Mouse (Mus musculus): ENCODE measurements at regions not wholly inside any gene's neighbourhood (a gene's known extent, or its start where the extent isn't known, plus 50 kb on each side); places are given as distances from the start of the nearest gene placed in this dataset.

DNA sequence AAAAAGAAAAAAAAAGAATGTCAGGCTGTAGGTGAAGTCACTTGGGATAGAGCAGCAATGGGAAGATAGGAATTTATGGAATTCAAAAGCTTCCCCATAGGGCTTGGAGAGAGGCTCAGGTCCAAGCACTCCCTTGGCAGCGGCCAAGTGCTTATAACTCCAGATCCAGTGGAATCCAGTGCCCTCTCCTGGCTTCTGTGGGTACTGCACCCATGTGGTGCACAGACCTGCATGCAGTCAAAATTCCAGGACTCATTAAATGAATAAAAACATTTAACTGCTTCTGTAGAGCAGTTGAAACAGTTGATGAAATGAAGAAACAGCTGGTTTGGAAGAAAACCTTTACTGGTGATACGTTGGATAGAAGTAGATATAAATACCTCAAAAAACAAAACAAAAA lies 127.6 kb upstream of the Foxn2 start:
- DNase-seq (ENCODE audit: low spot score) (no peak), ATAC-seq (ENCODE audit: low read depth) (no peak)
- Histone ChIP-seq H3K9me3 (ENCODE audit: control insufficient read depth, low read length) (no peaks in the 10 kb centered on the region), H3K27ac (replicated peaks; ENCODE audit: low read depth, low read length) (no peak overlapping the region), H3K27me3 (replicated peaks; ENCODE audit: control insufficient read depth, insufficient read depth, low read length) (no peaks in the 10 kb centered on the region), H3K4me2 (ENCODE audit: low read depth, low read length) (no peak overlapping the region), H3K4me1 (ENCODE audit: control insufficient read depth, insufficient read depth, low read length) (no peaks in the 10 kb centered on the region), H3K4me3 (ENCODE audit: low read depth, low read length) (no peak overlapping the region), H3K36me3 (ENCODE audit: control insufficient read depth, insufficient read depth, low read length) (no peaks in the 10 kb centered on the region), H3K9ac (ENCODE audit: low read depth, low read length) (no peak overlapping the region)
- 89% methylated on average over 2 of the region's 2 CpGs for WGBS

DNA sequence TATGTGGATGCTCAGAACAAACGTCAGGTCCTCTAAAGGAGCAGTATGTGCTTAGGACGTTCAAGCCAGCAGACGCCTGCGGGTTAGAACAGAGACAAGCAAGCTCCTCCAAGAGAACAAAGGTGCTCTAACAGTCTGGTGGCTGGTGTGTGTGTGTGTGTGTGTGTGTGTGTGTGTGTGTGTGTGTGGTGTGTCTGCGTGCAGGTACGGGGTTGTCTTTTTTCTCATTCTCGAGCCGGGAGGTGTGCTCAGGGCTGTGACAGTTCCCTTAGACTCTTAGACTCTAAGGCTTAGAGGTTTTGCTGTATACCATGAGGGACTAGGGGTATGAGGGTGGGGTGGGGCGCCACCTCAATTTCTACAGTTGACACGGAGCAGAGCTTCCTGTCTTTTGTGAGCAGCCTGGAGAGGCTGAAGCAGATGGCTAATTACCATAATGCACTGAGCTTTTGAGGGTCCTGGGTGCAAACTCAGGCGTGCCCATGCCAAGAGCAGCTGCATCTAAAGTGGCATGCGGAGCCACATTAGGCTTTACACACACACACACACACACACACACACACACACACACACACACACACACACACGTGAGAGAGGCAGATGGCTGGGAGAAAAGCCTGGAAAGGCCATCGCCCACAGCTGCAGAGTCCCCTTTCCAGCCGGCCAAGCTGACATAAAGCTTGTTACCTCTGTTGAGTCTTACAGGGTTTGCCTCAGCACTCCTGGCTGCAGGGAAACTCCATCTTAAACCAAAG lies 124.1 kb upstream of the Foxn2 start:
- no peak overlapping the region for H3K4me2 ChIP-seq (ENCODE audit: low read depth, low read length)
- no peaks in the 10 kb centered on the region for H3K36me3 ChIP-seq (ENCODE audit: control insufficient read depth, insufficient read depth, low read length)
- no peak overlapping the region for H3K27ac ChIP-seq (replicated peaks; ENCODE audit: low read depth, low read length)
- ATAC-seq (ENCODE audit: low read depth) (peak; percentile 47; the same call in 1 of the 2 replicates), DNase-seq (ENCODE audit: low spot score) (peak; percentile 23)
- H3K9ac ChIP-seq (ENCODE audit: low read depth, low read length), result no peak overlapping the region
- H3K4me1 ChIP-seq (ENCODE audit: control insufficient read depth, insufficient read depth, low read length), result no peaks in the 10 kb centered on the region
- 67% methylated on average over 15 of the region's 15 CpGs for WGBS
- no peak overlapping the region for H3K4me3 ChIP-seq (ENCODE audit: low read depth, low read length)
- no peaks in the 10 kb centered on the region for H3K27me3 ChIP-seq (replicated peaks; ENCODE audit: control insufficient read depth, insufficient read depth, low read length)
- no peaks in the 10 kb centered on the region for H3K9me3 ChIP-seq (ENCODE audit: control insufficient read depth, low read length)

- DNase-seq (ENCODE audit: low spot score) (no peak), ATAC-seq (ENCODE audit: low read depth) (no peak)
- Histone ChIP-seq H3K27ac (replicated peaks; ENCODE audit: low read depth, low read length) (no peak overlapping the region), H3K4me2 (ENCODE audit: low read depth, low read length) (no peak overlapping the region), H3K9me3 (ENCODE audit: control insufficient read depth, low read length) (no peaks in the 10 kb centered on the region), H3K4me3 (ENCODE audit: low read depth, low read length) (no peak overlapping the region), H3K4me1 (ENCODE audit: control insufficient read depth, insufficient read depth, low read length) (no peaks in the 10 kb centered on the region), H3K36me3 (ENCODE audit: control insufficient read depth, insufficient read depth, low read length) (no peaks in the 10 kb centered on the region), H3K27me3 (replicated peaks; ENCODE audit: control insufficient read depth, insufficient read depth, low read length) (no peaks in the 10 kb centered on the region), H3K9ac (ENCODE audit: low read depth, low read length) (no peak overlapping the region)
- 67% methylated on average over 5 of the region's 5 CpGs for WGBS
These were observed 123.2 kb upstream of the Foxn2 start for GRCm38 (mm10) chr17:88317311-88317710.

DNA sequence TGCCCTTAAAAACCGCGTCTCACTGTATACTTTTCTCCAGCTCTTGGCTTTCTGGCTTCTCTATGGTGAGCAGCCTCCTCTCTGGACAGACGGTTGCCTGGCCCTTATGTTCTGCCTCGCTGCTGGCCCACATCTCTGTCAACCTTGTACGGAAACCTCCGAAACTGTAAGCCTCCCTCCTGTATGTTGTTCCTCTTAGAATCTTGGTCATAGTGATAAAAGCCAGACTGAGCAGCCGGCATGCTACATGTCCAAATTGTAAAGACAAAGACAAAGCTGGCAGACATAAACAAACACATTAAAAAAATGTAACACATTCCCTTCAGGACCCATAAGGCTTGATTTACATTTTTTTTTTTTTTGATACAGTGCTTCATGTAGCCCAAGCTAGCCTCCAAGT lies 122.7 kb upstream of the Foxn2 start:
- H3K27me3 ChIP-seq (replicated peaks; ENCODE audit: control insufficient read depth, insufficient read depth, low read length), result no peaks in the 10 kb centered on the region
- no peaks in the 10 kb centered on the region for H3K36me3 ChIP-seq (ENCODE audit: control insufficient read depth, insufficient read depth, low read length)
- no peak overlapping the region for H3K4me3 ChIP-seq (ENCODE audit: low read depth, low read length)
- no peak overlapping the region for H3K9ac ChIP-seq (ENCODE audit: low read depth, low read length)
- no peak overlapping the region for H3K27ac ChIP-seq (replicated peaks; ENCODE audit: low read depth, low read length)
- H3K4me2 ChIP-seq (ENCODE audit: low read depth, low read length), result no peak overlapping the region
- H3K4me1 ChIP-seq (ENCODE audit: control insufficient read depth, insufficient read depth, low read length), result no peaks in the 10 kb centered on the region
- ATAC-seq (ENCODE audit: low read depth) (no peak), DNase-seq (ENCODE audit: low spot score) (no peak)
- 85% methylated on average over 7 of the region's 7 CpGs for WGBS
- no peaks in the 10 kb centered on the region for H3K9me3 ChIP-seq (ENCODE audit: control insufficient read depth, low read length)

GRCm38 (mm10) chr17:88318207-88318791 lies 122.2 kb upstream of the Foxn2 start:
- H3K4me2 ChIP-seq (ENCODE audit: low read depth, low read length), result no peak overlapping the region
- no peaks in the 10 kb centered on the region for H3K4me1 ChIP-seq (ENCODE audit: control insufficient read depth, insufficient read depth, low read length)
- no peak for DNase-seq (ENCODE audit: low spot score)
- H3K4me3 ChIP-seq (ENCODE audit: low read depth, low read length), result no peak overlapping the region
- no peaks in the 10 kb centered on the region for H3K9me3 ChIP-seq (ENCODE audit: control insufficient read depth, low read length)
- no peak overlapping the region for H3K9ac ChIP-seq (ENCODE audit: low read depth, low read length)
- no peak for ATAC-seq (ENCODE audit: low read depth)
- H3K36me3 ChIP-seq (ENCODE audit: control insufficient read depth, insufficient read depth, low read length), result no peaks in the 10 kb centered on the region
- 59% methylated on average over 16 of the region's 16 CpGs for WGBS
- no peaks in the 10 kb centered on the region for H3K27me3 ChIP-seq (replicated peaks; ENCODE audit: control insufficient read depth, insufficient read depth, low read length)
- H3K27ac ChIP-seq (replicated peaks; ENCODE audit: low read depth, low read length), result no peak overlapping the region

DNA sequence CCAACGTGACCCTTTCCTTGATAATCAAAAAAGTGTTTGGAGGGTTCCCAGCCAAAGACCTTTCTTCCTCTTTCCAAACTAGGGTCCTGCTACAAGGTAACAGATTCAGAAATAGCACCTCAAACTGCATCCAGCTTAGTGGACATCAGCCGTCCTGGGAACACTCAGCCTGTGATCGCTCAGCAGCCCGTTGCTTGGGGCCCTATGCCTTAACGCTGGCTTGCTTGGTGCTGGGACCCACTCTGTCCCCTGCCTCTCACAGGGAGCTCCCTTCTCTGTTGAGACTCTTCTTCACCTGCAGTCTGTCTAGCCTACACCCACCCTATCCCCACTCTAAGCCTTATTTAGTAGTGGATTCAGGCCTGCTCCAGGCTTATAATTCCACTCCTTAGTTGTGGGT lies 121.6 kb upstream of the Foxn2 start:
- no peak for DNase-seq (ENCODE audit: low spot score)
- WGBS, result 60% methylated on average over 5 of the region's 5 CpGs
- no peak overlapping the region for H3K9ac ChIP-seq (ENCODE audit: low read depth, low read length)
- no peak overlapping the region for H3K27ac ChIP-seq (replicated peaks; ENCODE audit: low read depth, low read length)
- no peaks in the 10 kb centered on the region for H3K4me1 ChIP-seq (ENCODE audit: control insufficient read depth, insufficient read depth, low read length)
- H3K36me3 ChIP-seq (ENCODE audit: control insufficient read depth, insufficient read depth, low read length), result no peaks in the 10 kb centered on the region
- H3K4me3 ChIP-seq (ENCODE audit: low read depth, low read length), result no peak overlapping the region
- no peaks in the 10 kb centered on the region for H3K27me3 ChIP-seq (replicated peaks; ENCODE audit: control insufficient read depth, insufficient read depth, low read length)
- H3K4me2 ChIP-seq (ENCODE audit: low read depth, low read length), result no peak overlapping the region
- no peaks in the 10 kb centered on the region for H3K9me3 ChIP-seq (ENCODE audit: control insufficient read depth, low read length)
- no peak for ATAC-seq (ENCODE audit: low read depth)

- Histone ChIP-seq H3K36me3 (ENCODE audit: control insufficient read depth, insufficient read depth, low read length) (no peaks in the 10 kb centered on the region), H3K27me3 (replicated peaks; ENCODE audit: control insufficient read depth, insufficient read depth, low read length) (no peaks in the 10 kb centered on the region), H3K9me3 (ENCODE audit: control insufficient read depth, low read length) (no peaks in the 10 kb centered on the region), H3K4me1 (ENCODE audit: control insufficient read depth, insufficient read depth, low read length) (0 out of 2 replicates have a peak, but pooled peaks cover under 1% of the 10 kb centered on the region), H3K4me2 (ENCODE audit: low read depth, low read length) (no peak overlapping the region), H3K4me3 (ENCODE audit: low read depth, low read length) (no peak overlapping the region), H3K27ac (replicated peaks; ENCODE audit: low read depth, low read length) (no peak overlapping the region), H3K9ac (ENCODE audit: low read depth, low read length) (no peak overlapping the region)
- no peak for ATAC-seq (ENCODE audit: low read depth)
- no peak for DNase-seq (ENCODE audit: low spot score)
- 69% methylated on average over 1 of the region's 1 CpGs for WGBS
These were observed 119.8 kb upstream of the Foxn2 start for GRCm38 (mm10) chr17:88320686-88321085.

DNA sequence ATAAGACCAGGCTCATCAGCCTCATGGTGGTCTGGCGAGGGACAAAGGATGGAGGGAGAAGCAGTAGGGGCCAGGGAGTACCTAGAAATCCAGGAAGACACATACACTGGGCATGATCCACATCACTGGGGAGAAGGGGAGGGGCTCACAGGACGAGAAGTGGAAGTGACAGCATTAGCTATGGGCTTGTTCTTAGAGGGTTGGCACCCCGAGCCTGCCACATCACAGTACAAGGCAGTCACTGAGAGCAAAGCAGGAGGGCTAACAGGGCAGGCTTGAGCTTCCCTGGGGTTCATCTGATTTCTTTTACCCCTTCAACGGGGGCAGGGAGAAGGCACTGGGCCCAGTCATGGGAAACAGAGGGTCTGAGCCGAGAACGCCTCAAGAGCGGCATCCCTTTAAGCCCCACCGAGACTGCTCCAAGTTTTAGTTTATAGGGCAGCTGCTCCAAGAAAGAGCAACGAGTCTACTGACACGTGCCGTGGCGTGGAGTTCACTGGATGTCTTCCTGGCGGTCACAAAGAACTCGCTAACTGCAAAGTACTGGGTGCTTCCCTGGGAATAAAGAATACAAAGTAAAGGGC lies 115.1 kb upstream of the Foxn2 start:
- DNase-seq (ENCODE audit: low spot score) (peak; percentile 29), ATAC-seq (ENCODE audit: low read depth) (0 out of 2 replicates have a peak, but pooled peaks have one; percentile 34)

More for the DNA sequence above, 115.1 kb upstream of the Foxn2 start:
- Histone ChIP-seq H3K9ac (ENCODE audit: low read depth, low read length) (no peak overlapping the region), H3K9me3 (ENCODE audit: control insufficient read depth, low read length) (0 out of 2 replicates have a peak, but pooled peaks cover 3% of the 10 kb centered on the region), H3K4me2 (ENCODE audit: low read depth, low read length) (0 out of 2 replicates have a peak overlapping the region, but pooled peaks have one; percentile 7), H3K27ac (replicated peaks; ENCODE audit: low read depth, low read length) (peak overlapping the region; percentile 10; the same call in 1 of the 2 replicates), H3K27me3 (replicated peaks; ENCODE audit: control insufficient read depth, insufficient read depth, low read length) (no peaks in the 10 kb centered on the region), H3K4me3 (ENCODE audit: low read depth, low read length) (no peak overlapping the region), H3K36me3 (ENCODE audit: control insufficient read depth, insufficient read depth, low read length) (no peaks in the 10 kb centered on the region), H3K4me1 (ENCODE audit: control insufficient read depth, insufficient read depth, low read length) (peaks cover 15% of the 10 kb centered on the region; the same call in 1 of the 2 replicates)
- 37% methylated on average over 14 of the region's 14 CpGs for WGBS
